Mouse (Mus musculus) right cerebral cortex, postnatal 14 days (tissue): ENCODE measurements around the gene Nop53.
A peak's percentile ranks its signal among the peaks of the same experiment; 100 is the strongest.

ENCODE experiments used
- DNase-seq: peaks from one replicate; pipeline ENCODE4 v3.0.0; 2022

Gene Nop53

DNA sequence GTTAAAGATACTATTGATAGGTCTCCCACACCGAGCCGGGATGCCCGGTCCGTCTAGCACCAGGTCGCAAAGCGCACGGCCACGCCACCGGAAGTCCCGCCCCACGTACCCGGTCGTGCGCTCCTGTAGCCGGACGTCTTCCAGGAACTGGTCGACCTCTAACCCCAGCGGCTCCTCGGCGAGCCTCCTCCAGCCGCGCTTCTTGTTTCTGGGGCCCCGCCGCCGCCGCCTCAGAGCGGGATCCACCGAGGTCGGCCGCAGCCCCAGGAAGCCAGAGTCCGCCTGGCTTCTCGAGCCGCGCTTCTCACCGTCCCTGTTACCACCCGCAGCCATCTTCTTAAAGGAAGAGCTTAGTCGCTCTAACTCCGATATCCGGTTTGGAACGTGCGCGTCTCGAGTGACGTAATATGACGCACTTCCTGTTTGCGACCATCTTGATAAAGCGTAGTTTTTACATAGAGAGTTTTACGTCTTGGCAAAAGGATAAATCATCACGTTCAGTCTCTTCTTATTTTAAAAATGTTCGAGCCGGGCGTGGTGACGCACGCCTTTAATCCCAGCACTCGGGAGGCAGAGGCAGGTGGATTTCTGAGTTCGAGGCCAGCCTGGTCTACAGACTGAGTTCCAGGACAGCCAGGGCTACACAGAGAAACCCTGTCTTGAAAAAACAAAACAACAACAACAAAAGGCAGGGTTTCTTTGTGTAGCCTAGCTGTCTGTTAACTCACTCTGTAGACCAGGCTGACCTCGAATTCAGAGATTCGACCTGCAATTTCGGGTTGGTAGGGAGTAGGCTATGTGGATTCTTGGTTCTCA lies at the start of gene Nop53:
Gene Nop53, minus strand, starts transcription at position 354 of the 816 bp plus-strand sequence.
- DNase-seq: peak; percentile 88

DNA sequence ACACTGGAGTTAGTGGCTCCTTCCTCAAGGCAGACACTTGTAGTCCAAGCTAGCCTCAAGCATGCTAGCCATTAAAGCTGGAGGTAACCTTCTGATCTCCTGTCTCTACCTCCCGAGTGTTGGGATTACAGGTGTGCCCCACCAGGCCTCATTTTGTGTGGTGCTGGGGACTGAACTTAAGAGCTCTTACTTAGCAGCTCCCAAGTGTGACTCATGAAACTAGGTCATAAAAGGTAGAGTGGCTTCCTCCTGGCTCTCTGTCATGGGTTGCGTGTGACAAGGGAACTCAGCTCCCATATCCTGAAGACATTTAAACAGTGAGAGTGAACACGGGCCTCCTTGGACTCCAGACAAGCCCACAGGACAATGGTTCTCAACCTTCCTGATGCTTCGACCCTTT lies 47.9 kb upstream of the Nop53 start:
- DNase-seq: no peak

- DNase-seq: no peak
Observed at GRCm38 (mm10) chr7:15993152-15993551, 47.3 kb upstream of the Nop53 start.

DNA sequence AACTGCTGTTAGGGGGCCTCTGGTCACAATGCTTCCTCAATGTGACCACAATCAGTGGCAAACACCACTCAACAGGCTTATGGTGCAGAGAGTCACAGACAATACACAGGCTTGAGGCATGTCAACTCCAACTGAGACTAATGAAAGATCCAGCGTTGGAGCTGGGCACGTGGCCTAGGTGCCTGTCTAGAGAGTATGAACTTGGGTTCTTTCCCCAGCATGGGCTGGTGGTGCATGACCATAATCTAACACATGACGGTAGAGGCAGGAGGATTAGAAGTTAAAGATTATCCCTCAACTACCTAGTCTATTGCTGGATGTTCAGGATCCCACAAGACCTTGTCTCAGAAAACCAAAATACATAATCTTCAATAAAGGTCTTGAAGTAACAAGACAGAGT lies 45.9 kb upstream of the Nop53 start:
- no peak for DNase-seq

- DNase-seq: no peak
Observed at GRCm38 (mm10) chr7:15987661-15988356, 41.9 kb upstream of the Nop53 start.

- no peak for DNase-seq
Observed at GRCm38 (mm10) chr7:15982729-15983407, 37.0 kb upstream of the Nop53 start.

DNA sequence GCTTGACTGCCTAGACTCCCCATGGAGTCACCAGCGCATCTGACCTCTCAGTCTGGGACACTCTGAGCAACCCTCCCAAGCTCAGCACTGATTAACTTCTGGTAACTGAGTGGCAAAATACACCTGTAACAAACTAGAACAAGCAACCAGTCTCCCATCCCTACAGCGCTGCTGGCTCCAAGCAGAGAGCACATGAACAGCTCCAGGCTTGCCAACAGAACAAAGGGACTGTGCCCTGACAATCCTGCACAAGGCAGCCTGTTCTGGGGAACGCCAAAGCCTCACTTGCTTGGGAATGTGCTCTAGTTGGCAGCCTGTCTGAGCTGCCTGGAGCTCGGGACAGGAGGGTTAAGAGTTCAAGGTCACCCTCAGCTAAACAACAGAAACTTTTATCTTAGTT lies 35.7 kb upstream of the Nop53 start:
- no peak for DNase-seq

- DNase-seq: no peak
Observed at GRCm38 (mm10) chr7:15980246-15980645, 34.4 kb upstream of the Nop53 start.

DNA sequence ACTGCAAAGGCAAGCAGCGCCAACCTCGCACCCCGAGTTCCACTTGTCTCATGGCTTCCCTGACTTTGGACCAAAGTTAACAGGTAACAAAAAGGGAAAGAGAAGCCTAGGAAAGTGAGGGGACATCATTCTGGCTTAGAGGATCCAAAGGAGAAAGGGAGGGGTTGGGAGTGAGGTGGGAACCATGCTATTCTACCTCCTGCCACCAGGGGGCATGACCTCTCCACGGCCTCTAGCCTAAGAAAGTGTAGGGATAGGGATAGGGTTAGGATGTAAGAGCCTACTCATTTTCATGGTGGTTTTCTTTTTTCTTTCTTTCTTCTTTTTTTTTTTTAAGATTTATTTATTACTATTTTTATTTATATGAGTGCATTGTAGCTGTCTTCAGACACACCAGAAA lies 30.0 kb upstream of the Nop53 start:
- no peak for DNase-seq

- no peak for DNase-seq
Observed at GRCm38 (mm10) chr7:15975451-15975850, 29.6 kb upstream of the Nop53 start.

GRCm38 (mm10) chr7:15974712-15975111 lies 28.8 kb upstream of the Nop53 start:
- peak; percentile 65 for DNase-seq

DNA sequence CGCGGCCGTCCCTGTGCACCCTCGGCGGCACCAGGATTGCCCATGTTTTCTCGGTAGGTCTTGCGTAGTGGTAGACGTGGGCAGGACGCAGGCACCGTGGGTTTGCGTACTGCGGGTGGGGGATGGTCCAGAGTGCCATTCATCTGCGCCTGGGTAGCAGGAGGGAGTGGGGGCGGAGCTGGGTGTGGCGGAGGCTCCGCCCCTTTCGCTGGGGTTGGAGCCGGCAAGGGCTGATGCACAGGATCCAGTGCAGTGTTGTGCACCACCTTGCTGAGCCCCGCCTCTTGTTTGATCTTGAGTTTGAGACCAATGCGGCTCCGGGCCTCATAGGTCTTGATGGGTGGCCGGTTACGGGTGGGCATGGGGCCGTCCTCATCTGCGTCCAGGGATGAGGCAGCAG lies 26.4 kb upstream of the Nop53 start:
- DNase-seq: no peak

DNA sequence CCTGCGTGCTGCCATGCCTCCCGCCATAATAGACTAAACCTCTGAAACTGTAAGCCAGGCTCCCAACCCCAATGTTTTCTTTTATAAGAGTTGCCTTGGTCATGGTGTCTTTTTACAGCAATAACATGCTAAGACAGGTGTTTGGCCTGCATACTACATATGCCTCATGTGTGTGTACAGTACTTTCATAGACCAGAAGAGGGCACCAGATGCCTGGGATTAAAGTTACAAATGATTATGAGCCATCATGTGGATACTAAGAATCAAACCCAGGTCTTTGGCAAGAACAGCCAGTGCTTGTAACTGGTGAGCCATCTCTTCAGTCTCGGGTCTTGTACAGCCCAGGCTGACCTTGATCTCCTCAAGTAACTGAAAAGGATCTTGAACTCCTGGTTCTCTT lies 23.8 kb upstream of the Nop53 start:
- no peak for DNase-seq

DNA sequence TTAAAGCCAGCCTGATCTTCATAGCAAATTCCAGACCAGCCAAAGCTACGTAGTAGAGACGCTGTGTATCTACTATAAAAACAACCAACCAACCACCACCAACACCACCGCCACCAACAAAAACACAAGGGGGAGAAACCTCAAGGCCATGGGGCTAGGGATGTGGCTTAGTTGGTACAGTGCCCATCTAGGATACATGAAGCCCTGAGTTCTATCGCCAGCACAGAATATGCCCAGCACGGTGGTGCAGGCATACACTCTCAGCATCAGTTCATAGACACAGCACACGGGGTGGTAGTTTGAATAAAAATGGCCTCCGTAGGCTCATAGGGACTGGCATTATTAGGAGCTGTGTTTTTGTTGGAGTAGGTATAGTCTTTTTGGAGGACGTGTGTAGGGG lies 22.4 kb upstream of the Nop53 start:
- DNase-seq: no peak

GRCm38 (mm10) chr7:15967312-15967711 lies 21.4 kb upstream of the Nop53 start, which contains the start of gene Ehd2:
TSS of gene Ehd2 (minus strand) at chr7:15967567.
- peak; percentile 56 for DNase-seq

DNA sequence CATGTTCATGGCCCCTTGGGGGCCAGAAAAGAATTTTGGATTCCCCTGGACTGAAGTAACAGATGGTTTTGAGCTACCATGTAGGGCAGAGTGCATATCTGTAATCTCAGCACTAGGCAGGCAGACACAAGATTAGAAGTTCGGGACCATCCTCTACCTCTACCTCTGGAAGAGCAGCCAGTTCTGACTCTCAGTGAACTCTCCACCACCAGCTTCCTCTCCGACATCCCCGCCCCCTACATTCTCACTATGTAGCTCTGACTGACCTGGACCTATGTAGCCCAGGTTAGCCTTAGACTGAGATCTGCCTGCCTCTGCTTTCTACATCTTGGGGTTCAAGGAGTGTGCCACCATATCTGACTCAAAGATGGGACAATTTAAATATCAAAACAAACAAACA lies 20.6 kb upstream of the Nop53 start:
- DNase-seq: no peak

DNA sequence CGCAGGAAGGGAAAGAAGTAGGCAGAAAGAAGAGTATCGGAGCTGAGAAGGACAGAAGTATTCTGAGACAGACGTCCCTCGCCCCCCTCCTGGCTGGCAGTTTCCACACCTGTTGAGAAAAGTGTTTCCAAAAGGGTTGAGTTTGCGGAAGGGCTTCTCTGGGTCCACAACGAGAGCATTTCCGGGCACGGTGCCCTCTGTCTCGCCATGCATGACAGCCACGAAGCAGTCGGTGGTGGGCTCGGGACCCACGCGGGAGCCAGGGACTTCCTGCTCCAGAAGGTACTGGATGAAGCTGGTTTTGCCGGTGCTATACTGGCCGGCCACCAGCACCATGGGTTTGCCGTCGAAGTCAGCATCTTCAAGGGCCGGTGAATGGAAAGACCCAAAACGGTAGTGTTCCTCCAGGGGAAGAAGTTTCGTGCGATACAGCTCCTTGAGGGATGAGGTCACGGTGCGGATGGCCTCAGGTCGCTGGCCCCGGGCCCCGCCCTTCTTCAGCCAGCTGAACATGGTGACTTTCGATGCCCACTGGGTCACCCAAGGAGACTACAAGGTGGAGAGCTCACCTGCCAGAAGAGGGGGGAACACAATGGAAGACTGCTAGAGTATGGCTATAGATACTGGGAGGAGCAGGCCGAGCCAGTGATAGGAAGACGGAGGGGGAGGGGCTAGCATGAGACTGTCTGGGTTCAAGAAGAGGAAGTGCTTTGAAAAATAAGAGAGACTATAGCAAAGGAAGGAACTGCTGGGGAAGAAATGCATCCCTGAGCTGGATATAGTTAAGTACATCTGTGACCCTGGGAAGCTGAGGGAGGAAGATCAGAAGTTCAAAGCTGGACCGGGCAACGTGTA lies 18.2 kb upstream of the Nop53 start:
- no peak for DNase-seq

- peak; percentile 69 for DNase-seq
Observed at GRCm38 (mm10) chr7:15962311-15963288, 16.7 kb upstream of the Nop53 start.

- DNase-seq: no peak
Observed at GRCm38 (mm10) chr7:15961798-15962197, 15.9 kb upstream of the Nop53 start.

DNA sequence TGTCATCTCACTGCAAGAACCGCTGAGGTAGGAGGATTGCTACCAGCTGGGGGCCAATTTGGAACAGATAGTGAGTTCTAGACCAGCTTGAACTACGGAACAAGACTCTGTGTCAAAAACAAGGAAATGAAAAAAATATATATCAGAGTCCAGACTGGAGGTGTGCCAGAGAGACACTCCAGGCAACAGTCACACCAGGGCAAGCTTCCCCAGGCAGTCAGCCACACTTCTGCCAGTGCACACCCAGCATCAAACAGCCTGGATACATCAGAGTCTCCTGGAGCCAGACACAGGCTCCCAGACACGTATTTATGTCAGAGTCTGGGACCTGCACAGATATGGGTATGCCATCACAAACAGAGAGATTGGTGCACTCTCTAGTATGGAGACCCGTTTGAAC lies 15.4 kb upstream of the Nop53 start:
- no peak for DNase-seq

DNA sequence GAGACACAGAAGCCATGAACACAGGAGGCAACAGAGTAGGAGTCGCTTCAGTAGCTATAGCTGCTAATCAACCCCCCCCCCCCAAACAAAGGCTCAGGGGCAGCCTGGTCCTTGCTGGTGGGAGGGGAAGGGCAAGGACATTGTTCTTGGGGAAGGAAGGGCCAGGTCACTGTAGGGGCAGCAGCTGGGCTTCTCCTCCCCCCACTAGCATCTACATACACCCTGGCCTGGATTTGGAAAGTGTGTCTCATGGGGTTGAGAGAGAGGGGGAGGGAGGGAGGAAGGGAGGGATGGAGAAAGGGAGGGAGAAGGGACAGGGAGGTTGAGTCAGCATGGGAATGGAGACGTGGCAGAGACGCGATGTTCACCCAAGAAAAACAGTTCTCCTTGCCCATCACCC lies 14.8 kb upstream of the Nop53 start:
- DNase-seq: no peak

DNA sequence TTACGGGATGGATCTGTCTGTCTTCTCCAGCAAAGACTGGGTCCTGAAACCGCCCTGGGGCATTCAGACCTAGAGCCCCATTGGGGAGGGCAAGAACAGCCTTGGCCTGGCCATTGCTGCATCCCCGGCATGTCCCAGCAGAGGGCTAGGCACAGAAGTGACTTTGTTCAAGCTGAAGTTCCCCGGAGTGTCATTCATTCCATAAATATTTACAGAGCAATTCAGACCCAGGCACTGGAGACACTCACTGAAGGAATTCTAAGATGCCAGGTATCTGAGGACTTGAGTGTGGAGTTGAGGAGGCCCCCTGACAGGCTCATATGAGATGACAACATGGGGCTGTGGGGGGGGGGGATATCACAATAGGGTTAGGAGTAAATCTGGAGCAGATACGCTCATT lies 10.3 kb upstream of the Nop53 start:
- DNase-seq: no peak
